Mouse (Mus musculus): ENCODE results near the gene Ciita. TPM values are rescaled to one million over a fixed set of nuclear protein-coding genes. Genes with fewer than 3 reads are reported as not detected.

Ciita gene
- total and polyA plus RNA-seq, 3 experiments = 39.1 to 69.6 (median 39.8) TPM

DNA sequence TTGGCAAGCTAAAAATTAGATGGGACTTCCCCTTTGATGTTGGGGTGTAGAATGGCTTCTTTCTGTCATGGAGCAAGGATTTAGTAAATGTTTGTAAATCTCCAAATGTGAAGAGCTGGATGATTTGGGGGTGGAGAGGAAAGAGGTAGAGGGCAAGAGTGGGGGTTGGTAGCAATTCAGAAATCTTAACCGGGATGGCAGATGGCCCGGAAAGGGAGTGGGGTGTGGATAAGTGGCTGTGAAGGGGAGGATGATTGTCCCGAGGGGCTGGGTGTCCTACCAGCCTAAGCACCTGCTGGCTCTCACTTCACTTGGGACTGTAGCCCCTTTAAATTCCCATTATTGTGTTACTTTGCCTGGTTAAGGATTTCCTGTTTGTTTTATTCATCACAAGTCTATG lies 67.0 kb downstream of the Ciita start:
- Histone ChIP-seq H3K4me2 (ENCODE audit: insufficient read depth, low read depth, poor library complexity, severe bottlenecking) (no peak overlapping the region), H3K4me1 (ENCODE audit: control insufficient read depth in 1 of 2, insufficient read depth in 2 of 2) (peaks cover 6 to 35% of the 10 kb centered on the region in 2 experiments; a peak in 3 of 4 replicates), H3K27ac (ENCODE audit: insufficient read depth, low read depth) (no peak overlapping the region), H3K9me3 (replicated peaks; ENCODE audit: low read length) (no peaks in the 10 kb centered on the region), H3K4me3 (replicated peaks in 1 of 3; ENCODE audit: low read depth in 2 of 3, low read length in 2 of 3, poor library complexity in 1 of 3) (no peak overlapping the region), H3K79me2 (replicated peaks; ENCODE audit: control insufficient read depth, extremely low read depth, insufficient read depth, poor library complexity, severe bottlenecking) (peaks cover 14% of the 10 kb centered on the region), H3K9ac (ENCODE audit: insufficient read depth, low read depth) (no peak overlapping the region), H3K27me3 (replicated peaks) (peaks cover 2% of the 10 kb centered on the region), H3K36me3 (replicated peaks in 1 of 2; ENCODE audit: control insufficient read depth in 1 of 2, insufficient read depth in 1 of 2, low read length in 1 of 2) (peaks cover 0 to 20% of the 10 kb centered on the region in 2 experiments)
- TF ChIP-seq HCFC1 (IDR thresholded peaks at IDR 0.05; ENCODE audit: low read depth, low read length) (no peak), ZNF384 (IDR thresholded peaks at IDR 0.05; ENCODE audit: low read depth, low read length) (no peak), NRF1 (IDR thresholded peaks at IDR 0.05; ENCODE audit: low read depth, low read length) (no peak), TBP (conservative IDR thresholded peaks at IDR 0.05; ENCODE audit: low read depth, low read length) (no peak), JUN (IDR thresholded peaks at IDR 0.05; ENCODE audit: insufficient read depth, low read depth, low read length) (no peak), E2F4 (IDR thresholded peaks at IDR 0.05; ENCODE audit: insufficient replicate concordance, low read depth, low read length) (no peak), CHD2 (IDR thresholded peaks at IDR 0.05; ENCODE audit: low read length) (no peak), EP300 (IDR thresholded peaks at IDR 0.05; ENCODE audit: low read length) (no peak), POLR2AphosphoS2 (IDR thresholded peaks at IDR 0.05; ENCODE audit: low read depth, low read length) (no peak), IRF4 (IDR thresholded peaks at IDR 0.05; ENCODE audit: low read depth, low read length) (no peak), MEF2A (IDR thresholded peaks at IDR 0.05; ENCODE audit: borderline replicate concordance, low read depth, low read length) (no peak), CHD1 (IDR thresholded peaks at IDR 0.05; ENCODE audit: low read depth, low read length) (no peak), MYC (IDR thresholded peaks at IDR 0.05; ENCODE audit: low read depth, low read length) (no peak), MAFK (IDR thresholded peaks at IDR 0.05; ENCODE audit: insufficient replicate concordance, low read length) (no peak), ZC3H11A (IDR thresholded peaks at IDR 0.05; ENCODE audit: low read depth, low read length) (no peak), ELF1 (IDR thresholded peaks at IDR 0.05; ENCODE audit: low read depth, low read length) (no peak), CTCF (conservative IDR thresholded peaks at IDR 0.05 in 1 of 2, IDR thresholded peaks at IDR 0.05 in 1 of 2; ENCODE audit: low read depth in 2 of 2, low read length in 2 of 2) (no peak)
- no peak for DNase-seq (ENCODE audit: extremely low read depth)
- in situ Hi-C loops (cut with MboI; ENCODE audit: low pct_ligation_motif_present, low pct_unique_long_range_greater_than_20kb, low sequenced_read_pairs) (loop anchor here (25.0 kb wide), 1 partner anchor 460 kb away; no protein-coding TSS in a partner anchor), dilution Hi-C loops (cut with MboI; ENCODE audit: extremely low pct_ligation_motif_present, extremely low pct_unique_long_range_greater_than_20kb, low sequenced_read_pairs) (no loop called here)

DNA sequence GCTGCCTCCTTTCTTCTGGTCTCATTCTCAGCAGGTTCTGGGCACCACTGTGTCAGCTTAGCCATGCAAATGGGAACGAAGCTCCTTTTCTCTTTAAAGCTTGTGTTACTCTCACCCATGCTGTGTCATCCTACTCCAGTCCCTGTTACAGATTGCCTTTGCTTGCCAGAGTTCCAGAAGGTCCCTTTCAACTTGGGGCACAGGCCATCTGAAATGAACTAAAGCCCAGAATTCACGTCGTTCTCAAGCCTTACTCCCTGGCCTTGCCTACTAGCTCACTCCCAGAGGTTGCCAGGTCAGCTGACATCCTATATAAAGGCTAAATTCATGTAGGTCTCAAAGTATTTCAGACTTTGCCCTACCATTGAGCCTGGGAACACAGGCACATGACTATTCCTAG lies 69.1 kb downstream of the Ciita start:
- TF ChIP-seq POLR2AphosphoS2 (IDR thresholded peaks at IDR 0.05; ENCODE audit: low read depth, low read length) (no peak), MAZ (IDR thresholded peaks at IDR 0.05; ENCODE audit: low read depth, low read length) (no peak), NELFE (IDR thresholded peaks at IDR 0.05; ENCODE audit: low read depth, low read length) (no peak), EP300 (IDR thresholded peaks at IDR 0.05; ENCODE audit: low read length) (no peak)
- Histone ChIP-seq H3K27ac (ENCODE audit: insufficient read depth, low read depth) (no peak overlapping the region), H3K36me3 (replicated peaks in 1 of 2; ENCODE audit: control insufficient read depth in 1 of 2, insufficient read depth in 1 of 2, low read length in 1 of 2) (peaks cover 0 to 24% of the 10 kb centered on the region in 2 experiments), H3K4me2 (ENCODE audit: insufficient read depth, low read depth, poor library complexity, severe bottlenecking) (no peak overlapping the region), H3K9ac (ENCODE audit: insufficient read depth, low read depth) (no peak overlapping the region), H3K4me1 (ENCODE audit: control insufficient read depth in 1 of 2, insufficient read depth in 2 of 2) (peaks cover 4 to 28% of the 10 kb centered on the region in 2 experiments; a peak in 3 of 4 replicates), H3K9me3 (replicated peaks; ENCODE audit: low read length) (no peaks in the 10 kb centered on the region), H3K79me2 (replicated peaks; ENCODE audit: control insufficient read depth, extremely low read depth, insufficient read depth, poor library complexity, severe bottlenecking) (peaks cover 14% of the 10 kb centered on the region), H3K4me3 (replicated peaks in 1 of 3; ENCODE audit: low read depth in 2 of 3, low read length in 2 of 3, poor library complexity in 1 of 3) (no peak overlapping the region), H3K27me3 (replicated peaks) (peaks cover 2% of the 10 kb centered on the region)
- dilution Hi-C loops (cut with MboI; ENCODE audit: extremely low pct_ligation_motif_present, extremely low pct_unique_long_range_greater_than_20kb, low sequenced_read_pairs) = no loop called here
- DNase-seq (ENCODE audit: extremely low read depth) = no peak
- in situ Hi-C loops (cut with MboI; ENCODE audit: low pct_ligation_motif_present, low pct_unique_long_range_greater_than_20kb, low sequenced_read_pairs) = loop anchor here (25.0 kb wide), 1 partner anchor 462 kb away; no protein-coding TSS in a partner anchor

All from CH12.LX (cell line).